Mouse (Mus musculus): ENCODE measurements around the gene Azin2.

Azin2 gene

GRCm38 (mm10) chr4:128935595-128935994 lies 26.6 kb downstream of the Azin2 start:
- no peak for DNase-seq (ENCODE audit: low spot score in 2 of 2)

- no peak for DNase-seq (ENCODE audit: low spot score in 2 of 2)
Measured at GRCm38 (mm10) chr4:128932783-128933182, 29.5 kb downstream of the Azin2 start.

GRCm38 (mm10) chr4:128924841-128925606 lies 37.2 kb downstream of the Azin2 start:
- DNase-seq (ENCODE audit: low spot score in 2 of 2), result peak; percentile 60 to 63

- DNase-seq (ENCODE audit: low spot score in 2 of 2), result no peak
Measured at GRCm38 (mm10) chr4:128923603-128924002, 38.6 kb downstream of the Azin2 start.

- DNase-seq (ENCODE audit: low spot score in 2 of 2), result no peak
Measured at GRCm38 (mm10) chr4:128919106-128919505, 43.1 kb downstream of the Azin2 start.

GRCm38 (mm10) chr4:128918187-128918586 lies 44.1 kb downstream of the Azin2 start:
- no peak for DNase-seq (ENCODE audit: low spot score in 2 of 2)

GRCm38 (mm10) chr4:128917756-128918155 lies 44.5 kb downstream of the Azin2 start:
- DNase-seq (ENCODE audit: low spot score in 2 of 2), result no peak

- DNase-seq (ENCODE audit: low spot score in 2 of 2), result no peak
Measured at GRCm38 (mm10) chr4:128917119-128917518, 45.1 kb downstream of the Azin2 start.

GRCm38 (mm10) chr4:128913794-128914193 lies 48.4 kb downstream of the Azin2 start:
- no peak for DNase-seq (ENCODE audit: low spot score in 2 of 2)

- DNase-seq (ENCODE audit: low spot score in 2 of 2), result no peak
Measured at GRCm38 (mm10) chr4:128912085-128912484, 50.2 kb downstream of the Azin2 start.

GRCm38 (mm10) chr4:128910276-128911063 lies 51.8 kb downstream of the Azin2 start:
- DNase-seq (ENCODE audit: low spot score in 2 of 2), result no peak

- DNase-seq (ENCODE audit: low spot score in 2 of 2), result no peak
Measured at GRCm38 (mm10) chr4:128909378-128909831, 52.8 kb downstream of the Azin2 start.

GRCm38 (mm10) chr4:128908586-128909377 lies 53.5 kb downstream of the Azin2 start:
- DNase-seq (ENCODE audit: low spot score in 2 of 2), result no peak

GRCm38 (mm10) chr4:128907238-128907968 lies 54.8 kb downstream of the Azin2 start:
- DNase-seq (ENCODE audit: low spot score in 2 of 2), result peak; percentile 59 to 68

GRCm38 (mm10) chr4:128906757-128907156 lies 55.5 kb downstream of the Azin2 start:
- no peak for DNase-seq (ENCODE audit: low spot score in 2 of 2)

GRCm38 (mm10) chr4:128905251-128905650 lies 57.0 kb downstream of the Azin2 start:
- no peak for DNase-seq (ENCODE audit: low spot score in 2 of 2)

GRCm38 (mm10) chr4:128904035-128904800 lies 58.0 kb downstream of the Azin2 start:
- DNase-seq (ENCODE audit: low spot score in 2 of 2), result no peak

GRCm38 (mm10) chr4:128902390-128902789 lies 59.9 kb downstream of the Azin2 start:
- no peak for DNase-seq (ENCODE audit: low spot score in 2 of 2)

GRCm38 (mm10) chr4:128900484-128900883 lies 61.8 kb downstream of the Azin2 start:
- DNase-seq (ENCODE audit: low spot score in 2 of 2), result no peak

- no peak for DNase-seq (ENCODE audit: low spot score in 2 of 2)
Measured at GRCm38 (mm10) chr4:128899332-128899731, 62.9 kb downstream of the Azin2 start.
